In the genomic region with DNA sequence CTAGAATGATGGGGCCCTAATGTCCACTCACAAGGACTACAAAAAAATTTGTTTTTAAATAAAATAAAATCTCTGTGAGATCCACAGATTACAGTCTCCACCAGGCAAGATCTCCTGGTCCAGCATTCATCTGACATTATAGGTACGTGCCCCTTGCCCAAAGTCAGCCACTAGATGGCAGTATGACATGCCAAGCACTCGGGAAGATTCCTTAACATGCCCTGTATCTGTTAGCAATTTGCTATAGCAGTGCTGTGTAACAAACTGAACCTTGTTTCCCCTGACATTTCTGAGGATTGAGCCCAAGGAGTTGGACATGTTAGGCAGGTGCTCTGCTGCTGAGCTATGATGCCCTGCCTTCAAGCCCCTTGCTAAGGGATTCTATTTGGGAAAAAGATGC, we compare ENCODE assay signal across 8 mouse cellular contexts. TPM values are rescaled to one million over a fixed set of nuclear protein-coding genes. Genes with fewer than 3 reads are reported as not detected.
DNase-seq lines count a peak whose midpoint lies in the region; TF ChIP-seq lines count a peak whose summit lies in the region.

No protein-coding gene starts in this region.

- H3K36me3 ChIP-seq in heart, adult 2 months (ENCODE audit: control insufficient read depth, insufficient read depth, low read length), result no peaks in the 10 kb centered on the region

- H3K4me1 ChIP-seq in heart, adult 2 months (ENCODE audit: control insufficient read depth, insufficient read depth, low read length), result no peaks in the 10 kb centered on the region

- H3K27me3 ChIP-seq in heart, adult 2 months (ENCODE audit: control insufficient read depth, insufficient read depth, low read length), result no peaks in the 10 kb centered on the region

- no peaks in the 10 kb centered on the region for H3K79me2 ChIP-seq in heart, adult 2 months (replicated peaks; ENCODE audit: control insufficient read depth, insufficient read depth, low read length)

- no peak for TF ChIP-seq EP300 in heart, adult 2 months (IDR thresholded peaks at IDR 0.05; ENCODE audit: insufficient read depth, low read depth, low read length)

- TF ChIP-seq POLR2A in heart, adult 2 months (IDR thresholded peaks at IDR 0.05; ENCODE audit: insufficient read depth, low read depth, low read length), result no peak

- no peak overlapping the region for H3K27ac ChIP-seq in heart, adult 2 months

- no peak for DNase-seq in heart, adult 2 months
- DNase-seq in heart, adult 11 months, result no peak
- DNase-seq in 3T3-L1 (ENCODE audit: low read depth, low spot score) (peak; percentile 57), ZHBTc4 (ENCODE audit: low read depth, low spot score) (peak; percentile 80)
- DNase-seq in lung, postnatal 14 days, result peak; percentile 35
- no peak for DNase-seq in adrenal gland, adult 2 months
- DNase-seq in left cerebral cortex, adult 11 months (ENCODE audit: low spot score), result no peak
- no peak for DNase-seq in yolk sac, embryonic 10.5 days (ENCODE audit: low spot score)

- no peak overlapping the region for H3K9ac ChIP-seq in heart, adult 2 months (ENCODE audit: low read depth, low read length)

- TF ChIP-seq CTCF in heart, adult 2 months (IDR thresholded peaks at IDR 0.05), result peak; percentile 72

- intact Hi-C loops in heart, adult 2 months (cut with DNase I), result no loop called here

- WGBS in heart, adult 2 months, result 35% methylated on average over 2 of the region's 2 CpGs

- H3K4me3 ChIP-seq in heart, adult 2 months, result no peak overlapping the region

RNA-seq across cellular contexts. Expression of gene Kdelr2, which starts 8.0 kb away (rescaled TPM):
- 10 to 100 TPM; 49.6 to 52.3 TPM for total RNA-seq in heart, adult 2 months (2021)
- polyA plus RNA-seq in heart, adult 2 months (2012; rRNA removed), result 50.5 and 76.6 TPM in 2 replicates
- total RNA-seq in adrenal gland, adult 2 months (2021), result 100 to 1,000 TPM in 1 of 2 experiments, 10 to 100 TPM in 1; 96.0 to 107 TPM
- polyA plus RNA-seq in adrenal gland, adult 2 months (2012; rRNA removed), result 101 and 109 TPM in 2 replicates

RNA-seq across cellular contexts. Expression of gene Grid2ip, which starts 38.5 kb away (rescaled TPM):
- not detected for total RNA-seq in heart, adult 2 months (2021)
- not detected in 2 replicates for polyA plus RNA-seq in heart, adult 2 months (2012; rRNA removed)
- under 1 TPM; 0.24 to 0.29 TPM for total RNA-seq in adrenal gland, adult 2 months (2021)
- 0.40 and 1.1 TPM in 2 replicates for polyA plus RNA-seq in adrenal gland, adult 2 months (2012; rRNA removed)

Comparison
In these comparisons a context has a peak if more than half of its experiments do, and no peak if none do; other contexts are left out.
1. DNase-seq: peak in 3T3-L1 (single experiment), ZHBTc4 (single experiment) and lung, postnatal 14 days (single experiment); none in heart, adult 2 months (0 of 2), heart, adult 11 months (single experiment), adrenal gland, adult 2 months (single experiment), left cerebral cortex, adult 11 months (single experiment) and yolk sac, embryonic 10.5 days (single experiment).